In the genomic region with DNA sequence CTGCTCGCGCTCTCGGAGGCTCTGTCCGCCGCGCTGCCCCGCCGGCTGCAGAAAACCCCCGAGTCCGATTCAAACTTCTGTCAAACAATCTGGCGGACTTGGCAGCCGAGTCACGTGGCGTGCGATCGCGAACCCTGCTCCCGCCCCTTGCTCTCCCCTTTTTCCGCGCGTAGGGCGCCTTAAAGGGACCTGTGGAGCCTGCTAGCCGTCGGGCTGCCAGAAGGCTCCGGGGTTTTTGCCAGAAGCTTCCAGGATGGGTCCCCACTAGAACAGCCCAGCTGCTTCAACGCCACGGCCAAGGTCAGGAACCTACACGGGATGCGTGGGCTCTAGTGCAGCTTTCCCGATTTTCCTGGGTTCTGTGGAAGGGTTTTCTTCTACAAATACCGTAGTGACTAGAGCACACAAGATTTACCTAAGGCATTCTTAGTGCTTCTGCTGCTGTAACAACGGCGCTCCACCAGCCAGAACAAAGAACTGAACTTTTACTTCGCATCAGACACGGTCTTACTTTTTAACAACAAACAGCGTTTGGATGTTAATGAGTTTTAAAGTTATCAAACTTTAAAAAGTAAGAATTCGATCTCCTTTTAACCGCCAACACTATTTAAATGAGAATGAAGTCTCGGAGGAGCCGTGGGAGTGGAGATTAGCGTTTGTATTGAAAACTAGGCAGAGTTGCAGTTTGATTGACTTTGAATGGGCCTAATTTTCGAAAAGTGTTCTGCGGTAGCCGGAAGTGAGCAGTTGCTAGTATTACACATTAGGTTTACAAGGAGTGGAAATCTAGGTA, we compare ENCODE assay signal across 8 mouse cellular contexts. TPM values are rescaled to one million over a fixed set of nuclear protein-coding genes. Genes with fewer than 3 reads are reported as not detected.
DNase-seq lines count a peak whose midpoint lies in the region; ATAC-seq and TF ChIP-seq lines count a peak whose summit lies in the region.

A gene (minus strand): TSS at position 91 of the 793 bp plus-strand sequence.

- H3K27ac ChIP-seq in testis, adult 2 months (ENCODE audit: control insufficient read depth, insufficient read depth, low read depth, low read length) = no peak within 1 kb of the TSS
- H3K27ac ChIP-seq in embryonic facial prominence, embryonic 12.5 days = no peak within 1 kb of the TSS
- H3K27ac ChIP-seq in heart, postnatal 0 days (ENCODE audit: low read depth) = no peak within 1 kb of the TSS

- H3K9ac ChIP-seq in embryonic facial prominence, embryonic 12.5 days = peak within 1 kb of the TSS; percentile 33
- peak within 1 kb of the TSS; percentile 37; the same call in 1 of the 2 replicates for H3K9ac ChIP-seq in heart, postnatal 0 days (replicated peaks; ENCODE audit: low read depth, low read length)

- no peak for TF ChIP-seq POLR2A in testis, adult 2 months (IDR thresholded peaks at IDR 0.05; ENCODE audit: control insufficient read depth, low read depth, low read length)

- TF ChIP-seq CTCF in testis, adult 2 months (IDR thresholded peaks at IDR 0.05; ENCODE audit: control insufficient read depth, insufficient read depth, insufficient replicate concordance, low read depth, low read length) = no peak
- no peak for TF ChIP-seq CTCF in heart, postnatal 0 days (IDR thresholded peaks at IDR 0.05; ENCODE audit: low read depth)

- no peaks in the 10 kb centered on the region for H3K36me3 ChIP-seq in testis, adult 2 months (ENCODE audit: control insufficient read depth, insufficient read depth, low read length)
- no peaks in the 10 kb centered on the region for H3K36me3 ChIP-seq in embryonic facial prominence, embryonic 12.5 days
- H3K36me3 ChIP-seq in heart, postnatal 0 days (replicated peaks; ENCODE audit: control insufficient read depth, insufficient read depth, low read length) = no peaks in the 10 kb centered on the region

- 0 out of 2 replicates have a peak, but pooled peaks have one; percentile 67 for ATAC-seq in embryonic facial prominence, embryonic 12.5 days (ENCODE audit: insufficient number of reproducible peaks, insufficient read depth, low FRiP score, low TSS enrichment)
- peak; percentile 63 for ATAC-seq in heart, postnatal 0 days (ENCODE audit: insufficient read depth, low read depth)
- ATAC-seq in megakaryocyte-erythroid progenitor cell, adult 5-6 weeks (replicated peaks; ENCODE audit: low FRiP score, low TSS enrichment, poor library complexity, severe bottlenecking) = peak; percentile 38; the same call in 1 of the 2 replicates

- 3% methylated on average over 44 of the region's 44 CpGs for WGBS in embryonic facial prominence, embryonic 12.5 days
- WGBS in heart, postnatal 0 days = 7% methylated on average over 44 of the region's 44 CpGs

- peak within 1 kb of the TSS; percentile 87 for H3K4me3 ChIP-seq in testis, adult 2 months (ENCODE audit: control insufficient read depth, low read depth, low read length)
- peak within 1 kb of the TSS; percentile 49 for H3K4me3 ChIP-seq in embryonic facial prominence, embryonic 12.5 days
- H3K4me3 ChIP-seq in heart, postnatal 0 days (ENCODE audit: low read depth, low read length) = peak within 1 kb of the TSS; percentile 53

- no peak for TF ChIP-seq EP300 in heart, postnatal 0 days (IDR thresholded peaks at IDR 0.05; ENCODE audit: low read depth)

- peak within 1 kb of the TSS; percentile 62 for H3K4me2 ChIP-seq in embryonic facial prominence, embryonic 12.5 days (replicated peaks)
- peak within 1 kb of the TSS; percentile 79 for H3K4me2 ChIP-seq in heart, postnatal 0 days (ENCODE audit: low read depth, low read length)

- H3K4me1 ChIP-seq in testis, adult 2 months (ENCODE audit: control insufficient read depth, insufficient read depth, low read length) = peaks cover 6% of the 10 kb centered on the region
- H3K4me1 ChIP-seq in embryonic facial prominence, embryonic 12.5 days = peaks cover 13% of the 10 kb centered on the region; the same call in 1 of the 2 replicates
- H3K4me1 ChIP-seq in heart, postnatal 0 days (ENCODE audit: control insufficient read depth, insufficient read depth) = peaks cover 6% of the 10 kb centered on the region; the same call in 1 of the 2 replicates

- no peak for DNase-seq in testis, postnatal 14 days (ENCODE audit: low spot score)
- peak; percentile 61 for DNase-seq in heart, postnatal 0 days (ENCODE audit: low spot score)
- DNase-seq in kidney, postnatal 14 days = peak; percentile 83
- peak; percentile 52 for DNase-seq in urinary bladder, postnatal 14 days (ENCODE audit: low spot score)
- no peak for DNase-seq in left cerebral cortex, adult 18-20 months (ENCODE audit: low spot score in 2 of 2)

- H3K27me3 ChIP-seq in testis, adult 2 months (ENCODE audit: control insufficient read depth, insufficient read depth, low read length) = peaks cover 9% of the 10 kb centered on the region
- H3K27me3 ChIP-seq in embryonic facial prominence, embryonic 12.5 days = peaks cover 44% of the 10 kb centered on the region
- peaks cover 51% of the 10 kb centered on the region for H3K27me3 ChIP-seq in heart, postnatal 0 days (ENCODE audit: control insufficient read depth, insufficient read depth, low read length)

- H3K9me3 ChIP-seq in embryonic facial prominence, embryonic 12.5 days = no peaks in the 10 kb centered on the region
- H3K9me3 ChIP-seq in heart, postnatal 0 days (replicated peaks; ENCODE audit: control insufficient read depth, low read length) = no peaks in the 10 kb centered on the region

RNA-seq across cellular contexts. Expression of the gene that starts here (rescaled TPM):
- polyA plus RNA-seq in testis, adult 2 months (2012; rRNA removed) = 0.59 and 0.88 TPM in 2 replicates
- 0.85 and 1.1 TPM in 2 replicates for polyA plus RNA-seq in embryonic facial prominence, embryonic 12.5 days (2016; fragmentation: Nextera tagmentation; extraction: Ambion mirVana)
- total RNA-seq in heart, postnatal 0 days (2014; rRNA removed; ENCODE audit: low replicate concordance) = 1.8 and 2.0 TPM in 2 replicates
- polyA plus RNA-seq in heart, postnatal 0 days (2015; fragmentation: Nextera tagmentation; extraction: Ambion mirVana) = 0.56 and 0.65 TPM in 2 replicates
- not detected in 2 replicates for total RNA-seq in megakaryocyte-erythroid progenitor cell, adult 5-6 weeks (2014; fragmentation: Nextera tagmentation)
- total RNA-seq in megakaryocyte-erythroid progenitor cell, adult 5-6 weeks (2017) = not detected in 2 replicates
- 1 to 10 TPM; 2.3 TPM for total RNA-seq in left cerebral cortex, adult 18-20 months (2021)

Comparison
In these comparisons a context has a peak if more than half of its experiments do, and no peak if none do; other contexts are left out.
1. Peak in ATAC-seq in megakaryocyte-erythroid progenitor cell, adult 5-6 weeks; RNA of the gene not detected or under 1 TPM.
2. DNase-seq: peak in heart, postnatal 0 days (single experiment), kidney, postnatal 14 days (single experiment) and urinary bladder, postnatal 14 days (single experiment); none in testis, postnatal 14 days (single experiment) and left cerebral cortex, adult 18-20 months (0 of 2).
3. Peak in every context shown above with its lines, with median percentiles within 50 percentile points of each other: H3K4me3 ChIP-seq and ATAC-seq.